Mouse (Mus musculus): ENCODE data around the gene Rxfp4. TPM values are rescaled to one million over a fixed set of nuclear protein-coding genes. Genes with fewer than 3 reads are reported as not detected.
A peak's percentile ranks its signal among the peaks of the same experiment; 100 is the strongest.

The Rxfp4 gene
- total and polyA plus RNA-seq, 2 experiments from 2014 or later = not detected

DNA sequence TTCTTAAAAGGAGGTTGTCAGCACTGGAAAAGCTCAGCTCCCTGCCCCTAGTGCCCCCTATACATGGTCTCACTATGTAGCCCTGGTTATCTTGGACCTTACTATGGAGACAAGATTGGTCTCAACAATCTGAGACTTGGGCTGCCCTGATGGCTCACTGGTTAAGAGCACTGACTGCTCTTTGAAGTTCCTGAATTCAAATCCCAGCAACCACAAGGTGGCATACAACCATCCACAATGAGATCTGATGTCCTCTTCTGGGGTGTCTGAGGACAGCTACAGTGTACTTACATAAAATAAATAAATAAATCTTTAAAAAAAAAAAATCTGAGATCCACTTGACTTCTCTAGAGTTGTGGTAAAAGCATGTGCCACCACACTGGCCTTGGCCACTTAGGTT, 42.6 kb upstream of the Rxfp4 start:
- Histone ChIP-seq H3K36me3 (replicated peaks; ENCODE audit: control insufficient read depth, insufficient read depth, low read length) (peaks cover 96% of the 10 kb centered on the region), H3K27me3 (ENCODE audit: control insufficient read depth, insufficient read depth, low read length) (no peaks in the 10 kb centered on the region), H3K27ac (ENCODE audit: low read depth) (no peak overlapping the region), H3K4me3 (ENCODE audit: low read depth, low read length) (no peak overlapping the region), H3K9ac (replicated peaks; ENCODE audit: low read depth, low read length) (no peak overlapping the region), H3K9me3 (replicated peaks; ENCODE audit: control insufficient read depth, low read length) (no peaks in the 10 kb centered on the region), H3K4me1 (ENCODE audit: control insufficient read depth, insufficient read depth) (peaks cover 4% of the 10 kb centered on the region; the same call in 1 of the 2 replicates), H3K4me2 (ENCODE audit: low read depth, low read length) (no peak overlapping the region)
- TF ChIP-seq CTCF (IDR thresholded peaks at IDR 0.05; ENCODE audit: low read depth) (no peak), EP300 (IDR thresholded peaks at IDR 0.05; ENCODE audit: low read depth) (no peak)
- DNase-seq (ENCODE audit: low spot score) = no peak
- ATAC-seq (ENCODE audit: insufficient read depth, low read depth) = no peak

GRCm38 (mm10) chr3:88689079-88689478, 36.1 kb upstream of the Rxfp4 start:
- TF ChIP-seq CTCF (IDR thresholded peaks at IDR 0.05; ENCODE audit: low read depth) = no peak
- no peak for TF ChIP-seq EP300 (IDR thresholded peaks at IDR 0.05; ENCODE audit: low read depth)
- Histone ChIP-seq H3K4me2 (ENCODE audit: low read depth, low read length) (no peak overlapping the region), H3K36me3 (replicated peaks; ENCODE audit: control insufficient read depth, insufficient read depth, low read length) (peaks cover 57% of the 10 kb centered on the region), H3K9ac (replicated peaks; ENCODE audit: low read depth, low read length) (no peak overlapping the region), H3K9me3 (replicated peaks; ENCODE audit: control insufficient read depth, low read length) (no peaks in the 10 kb centered on the region), H3K4me1 (ENCODE audit: control insufficient read depth, insufficient read depth) (peaks cover 14% of the 10 kb centered on the region), H3K4me3 (ENCODE audit: low read depth, low read length) (no peak overlapping the region), H3K27me3 (ENCODE audit: control insufficient read depth, insufficient read depth, low read length) (no peaks in the 10 kb centered on the region), H3K27ac (ENCODE audit: low read depth) (no peak overlapping the region)
- ATAC-seq (ENCODE audit: insufficient read depth, low read depth) (no peak), DNase-seq (ENCODE audit: low spot score) (no peak)
- WGBS = 75% methylated on average over 5 of the region's 5 CpGs

GRCm38 (mm10) chr3:88686734-88687611, 34.0 kb upstream of the Rxfp4 start:
- H3K4me2 ChIP-seq (ENCODE audit: low read depth, low read length) = peak overlapping the region; percentile 83
- no peaks in the 10 kb centered on the region for H3K9me3 ChIP-seq (replicated peaks; ENCODE audit: control insufficient read depth, low read length)
- ATAC-seq (ENCODE audit: insufficient read depth, low read depth) (no peak), DNase-seq (ENCODE audit: low spot score) (no peak)
- H3K4me3 ChIP-seq (ENCODE audit: low read depth, low read length) = peak overlapping the region; percentile 71
- H3K9ac ChIP-seq (replicated peaks; ENCODE audit: low read depth, low read length) = peak overlapping the region; percentile 90
- peaks cover 38% of the 10 kb centered on the region for H3K36me3 ChIP-seq (replicated peaks; ENCODE audit: control insufficient read depth, insufficient read depth, low read length)
- H3K27me3 ChIP-seq (ENCODE audit: control insufficient read depth, insufficient read depth, low read length) = no peaks in the 10 kb centered on the region
- WGBS = 16% methylated on average over 13 of the region's 13 CpGs
- no peak for TF ChIP-seq EP300 (IDR thresholded peaks at IDR 0.05; ENCODE audit: low read depth)
- no peak for TF ChIP-seq CTCF (IDR thresholded peaks at IDR 0.05; ENCODE audit: low read depth)
- H3K4me1 ChIP-seq (ENCODE audit: control insufficient read depth, insufficient read depth) = peaks cover 14% of the 10 kb centered on the region
- peak overlapping the region; percentile 96 for H3K27ac ChIP-seq (ENCODE audit: low read depth)

- peak; percentile 57 for ATAC-seq (ENCODE audit: insufficient read depth, low read depth)
- WGBS = under 1% methylated on average over 45 of the region's 45 CpGs
- H3K9me3 ChIP-seq (replicated peaks; ENCODE audit: control insufficient read depth, low read length) = no peaks in the 10 kb centered on the region
- peak overlapping the region; percentile 90 for H3K9ac ChIP-seq (replicated peaks; ENCODE audit: low read depth, low read length)
- H3K27me3 ChIP-seq (ENCODE audit: control insufficient read depth, insufficient read depth, low read length) = no peaks in the 10 kb centered on the region
- peaks cover 29% of the 10 kb centered on the region for H3K36me3 ChIP-seq (replicated peaks; ENCODE audit: control insufficient read depth, insufficient read depth, low read length)
- TF ChIP-seq EP300 (IDR thresholded peaks at IDR 0.05; ENCODE audit: low read depth) (no peak), CTCF (IDR thresholded peaks at IDR 0.05; ENCODE audit: low read depth) (peak; percentile 4; the same call in 1 of the 2 replicates)
- peak overlapping the region; percentile 83 for H3K4me2 ChIP-seq (ENCODE audit: low read depth, low read length)
- H3K4me3 ChIP-seq (ENCODE audit: low read depth, low read length) = peak overlapping the region; percentile 71
- H3K4me1 ChIP-seq (ENCODE audit: control insufficient read depth, insufficient read depth) = peaks cover 14% of the 10 kb centered on the region
- peak overlapping the region; percentile 96 for H3K27ac ChIP-seq (ENCODE audit: low read depth)
- DNase-seq (ENCODE audit: low spot score) = peak; percentile 57
Observed at GRCm38 (mm10) chr3:88685958-88686451, 33.1 kb upstream of the Rxfp4 start.

- peak; percentile 99 for DNase-seq (ENCODE audit: low spot score)
- under 1% methylated on average over 47 of the region's 47 CpGs for whole genome bisulfite sequencing
- peak; percentile 98 for ATAC-seq (ENCODE audit: insufficient read depth, low read depth)
- H3K27me3 ChIP-seq (ENCODE audit: control insufficient read depth, insufficient read depth, low read length) = no peaks in the 10 kb centered on the region
- peaks cover 14% of the 10 kb centered on the region for H3K4me1 ChIP-seq (ENCODE audit: control insufficient read depth, insufficient read depth)
- peak within 1 kb of the TSS; percentile 83 for H3K4me2 ChIP-seq (ENCODE audit: low read depth, low read length)
- no peak for TF ChIP-seq CTCF (IDR thresholded peaks at IDR 0.05; ENCODE audit: low read depth)
- no peak; the same call in 1 of the 2 replicates for TF ChIP-seq EP300 (IDR thresholded peaks at IDR 0.05; ENCODE audit: low read depth)
- H3K27ac ChIP-seq (ENCODE audit: low read depth) = peak within 1 kb of the TSS; percentile 96
- peaks cover 22% of the 10 kb centered on the region for H3K36me3 ChIP-seq (replicated peaks; ENCODE audit: control insufficient read depth, insufficient read depth, low read length)
- H3K4me3 ChIP-seq (ENCODE audit: low read depth, low read length) = peak within 1 kb of the TSS; percentile 71
- H3K9ac ChIP-seq (replicated peaks; ENCODE audit: low read depth, low read length) = peak within 1 kb of the TSS; percentile 90
- H3K9me3 ChIP-seq (replicated peaks; ENCODE audit: control insufficient read depth, low read length) = no peaks in the 10 kb centered on the region
Observed at GRCm38 (mm10) chr3:88684980-88685941, 32.3 kb upstream of the Rxfp4 start, which contains the start of gene Khdc4. Gene Khdc4, plus strand, starts transcription at chr3:88685803.
